Mouse (Mus musculus): ENCODE results near the gene Chd2.

The Chd2 gene

GRCm38 (mm10) chr7:73454113-73454512 is 87.5 kb downstream of the Chd2 start:
- no peak for DNase-seq (ENCODE audit: low read depth in 1 of 2, low spot score in 2 of 2)

DNA sequence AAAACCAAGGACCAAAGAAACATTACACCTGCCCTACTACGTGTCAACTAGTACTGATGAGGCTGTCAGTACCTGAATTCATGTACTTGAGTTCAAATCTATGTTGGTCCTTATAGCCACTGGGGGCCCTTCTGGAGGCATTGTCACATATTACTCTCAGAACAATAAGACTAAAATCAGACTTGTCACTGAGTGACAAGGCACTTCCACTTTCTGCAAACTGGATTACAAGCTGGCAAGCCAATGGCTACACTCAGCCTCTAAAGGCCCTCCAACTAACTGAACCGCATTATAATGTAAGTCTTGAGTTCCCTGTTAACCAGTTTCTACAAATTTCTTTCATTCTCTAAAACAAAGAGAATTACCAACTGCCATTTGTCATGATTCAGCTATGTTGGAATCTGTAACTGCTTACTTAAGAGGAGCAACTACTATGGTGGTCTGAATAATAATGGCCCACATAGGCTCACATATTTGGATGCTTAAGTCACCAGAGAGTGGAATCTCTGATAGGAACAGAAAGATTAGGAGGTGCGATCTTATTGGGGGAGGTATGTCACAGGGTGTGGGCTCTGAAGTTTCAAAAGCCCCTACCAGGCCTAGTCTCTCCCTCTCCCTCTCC is 89.3 kb downstream of the Chd2 start:
- DNase-seq (ENCODE audit: low read depth in 1 of 2, low spot score in 2 of 2) = no peak

- no peak for DNase-seq (ENCODE audit: low read depth in 1 of 2, low spot score in 2 of 2)
Observed at GRCm38 (mm10) chr7:73451594-73451993, 90.0 kb downstream of the Chd2 start.

- DNase-seq (ENCODE audit: low read depth in 1 of 2, low spot score in 2 of 2) = no peak
Observed at GRCm38 (mm10) chr7:73442246-73442645, 99.4 kb downstream of the Chd2 start.

- no peak for DNase-seq (ENCODE audit: low read depth in 1 of 2, low spot score in 2 of 2)
Observed at GRCm38 (mm10) chr7:73441802-73442201, 99.8 kb downstream of the Chd2 start.

DNA sequence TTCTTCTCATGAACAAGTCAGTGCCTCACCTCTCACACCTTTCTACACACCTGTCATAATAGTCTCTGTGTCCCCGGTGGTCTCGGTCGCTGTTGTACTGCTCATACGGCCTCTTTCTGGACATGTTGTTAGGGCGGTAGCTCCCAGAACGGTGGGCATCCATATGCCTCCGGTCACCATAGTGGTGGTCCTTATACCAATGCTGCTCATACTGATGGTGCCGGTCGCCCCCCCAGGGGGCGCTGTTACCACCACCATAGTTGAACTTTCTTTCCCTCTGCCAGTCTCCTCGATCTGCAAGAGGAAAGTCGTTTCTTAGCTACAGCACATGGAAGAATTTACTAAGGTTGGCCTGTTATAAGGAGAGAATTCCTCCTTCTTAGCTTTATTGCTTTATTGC is 105.9 kb downstream of the Chd2 start:
- DNase-seq (ENCODE audit: low read depth in 1 of 2, low spot score in 2 of 2) = no peak

- no peak for DNase-seq (ENCODE audit: low read depth in 1 of 2, low spot score in 2 of 2)
Observed at GRCm38 (mm10) chr7:73434336-73434677, 107.3 kb downstream of the Chd2 start.

GRCm38 (mm10) chr7:73433637-73434335 is 107.8 kb downstream of the Chd2 start:
- no peak for DNase-seq (ENCODE audit: low read depth in 1 of 2, low spot score in 2 of 2)

GRCm38 (mm10) chr7:73428525-73428924 is 113.1 kb downstream of the Chd2 start:
- no peak for DNase-seq (ENCODE audit: low read depth in 1 of 2, low spot score in 2 of 2)

GRCm38 (mm10) chr7:73427794-73428193 is 113.8 kb downstream of the Chd2 start:
- DNase-seq (ENCODE audit: low read depth in 1 of 2, low spot score in 2 of 2) = no peak

DNA sequence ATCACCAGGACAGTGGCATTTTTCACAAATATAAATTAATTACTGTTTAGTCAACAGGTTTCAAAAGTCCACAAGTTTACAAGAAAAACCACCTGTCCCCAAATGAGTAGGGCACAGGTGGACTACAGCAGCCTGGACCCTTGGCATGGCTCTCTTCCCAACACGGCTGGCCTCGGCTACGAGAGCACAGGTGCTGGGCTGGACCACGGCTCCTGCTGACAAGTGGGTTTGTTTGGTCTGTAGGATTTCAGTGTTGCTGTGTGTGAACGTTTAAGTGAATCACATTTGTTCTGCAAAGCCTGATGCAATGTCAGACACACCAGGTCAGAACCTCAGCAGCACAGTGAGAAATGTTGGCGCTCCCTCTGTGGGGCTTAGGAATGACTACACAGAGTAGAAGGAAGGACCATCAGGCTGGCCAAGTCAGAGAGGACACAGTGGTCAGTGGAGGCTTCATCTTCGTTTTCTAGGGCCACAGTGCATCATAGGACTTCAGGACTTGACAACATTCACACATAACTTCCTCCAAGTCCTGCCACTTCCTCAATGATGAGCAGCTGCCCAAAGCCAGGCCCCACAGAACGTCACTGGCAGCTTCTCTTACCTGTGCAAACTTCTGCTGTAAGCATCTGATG is 114.8 kb downstream of the Chd2 start:
- DNase-seq (ENCODE audit: low read depth in 1 of 2, low spot score in 2 of 2) = no peak

- DNase-seq (ENCODE audit: low read depth in 1 of 2, low spot score in 2 of 2) = no peak
Observed at GRCm38 (mm10) chr7:73426235-73426634, 115.4 kb downstream of the Chd2 start.

DNA sequence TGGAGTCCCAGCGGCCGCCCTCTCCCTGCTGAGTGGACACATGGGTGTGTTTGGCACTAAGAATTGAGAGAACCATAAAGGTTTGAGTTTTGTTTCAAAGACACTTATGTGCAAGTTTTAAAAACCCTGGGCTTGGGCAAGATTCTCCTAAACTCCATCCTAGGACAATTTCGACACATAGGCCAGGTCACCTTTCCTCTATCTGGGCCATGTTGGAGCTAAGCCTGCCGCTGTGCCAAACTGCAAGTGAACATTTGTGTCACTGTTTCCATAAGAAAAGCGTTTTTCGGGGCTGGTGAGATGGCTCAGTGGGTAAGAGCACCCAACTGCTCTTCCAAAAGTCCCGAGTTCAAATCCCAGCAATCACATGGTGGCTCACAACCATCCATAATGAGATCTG is 116.2 kb downstream of the Chd2 start:
- no peak for DNase-seq (ENCODE audit: low read depth in 1 of 2, low spot score in 2 of 2)

DNA sequence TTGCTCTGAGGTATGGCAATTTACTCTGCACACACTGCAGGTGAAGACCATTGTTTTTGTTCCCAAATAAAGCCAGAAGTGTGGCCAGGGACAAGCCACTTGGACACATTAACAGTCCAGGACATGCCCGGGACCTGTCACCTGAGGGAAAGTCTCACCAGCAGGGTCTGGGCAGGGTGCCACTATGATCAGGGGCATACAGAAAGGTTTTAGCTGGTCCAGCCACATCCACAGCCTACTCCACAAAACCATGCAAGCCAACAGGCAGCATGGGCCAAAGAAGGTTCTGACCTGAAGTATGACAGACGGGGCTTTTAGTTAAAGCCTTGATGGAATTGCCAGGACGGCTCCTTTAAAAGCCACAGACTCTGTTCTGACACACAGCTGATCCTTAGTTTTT is 116.9 kb downstream of the Chd2 start:
- DNase-seq (ENCODE audit: low read depth in 1 of 2, low spot score in 2 of 2) = no peak

DNA sequence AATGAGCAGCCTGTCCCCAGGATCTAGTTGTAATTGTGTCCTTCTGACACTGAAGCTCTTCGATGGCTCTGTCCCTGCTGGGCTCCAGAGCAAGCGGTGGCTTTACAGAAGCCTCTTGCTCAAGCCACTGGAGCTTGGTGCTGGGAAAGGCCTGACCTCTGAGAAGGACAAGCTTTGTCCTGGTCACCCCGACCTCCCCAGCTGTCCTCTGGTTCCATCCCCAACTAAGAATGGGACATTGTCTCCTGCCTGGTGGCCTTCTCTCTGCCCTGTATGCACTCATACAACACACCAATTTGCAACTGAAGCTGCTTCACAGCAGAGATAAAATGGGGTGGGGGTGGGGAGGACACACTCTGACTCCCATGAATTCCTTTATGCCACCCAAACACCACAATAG is 117.4 kb downstream of the Chd2 start:
- DNase-seq (ENCODE audit: low read depth in 1 of 2, low spot score in 2 of 2) = no peak

- no peak for DNase-seq (ENCODE audit: low read depth in 1 of 2, low spot score in 2 of 2)
Observed at GRCm38 (mm10) chr7:73423236-73423635, 118.4 kb downstream of the Chd2 start.

DNA sequence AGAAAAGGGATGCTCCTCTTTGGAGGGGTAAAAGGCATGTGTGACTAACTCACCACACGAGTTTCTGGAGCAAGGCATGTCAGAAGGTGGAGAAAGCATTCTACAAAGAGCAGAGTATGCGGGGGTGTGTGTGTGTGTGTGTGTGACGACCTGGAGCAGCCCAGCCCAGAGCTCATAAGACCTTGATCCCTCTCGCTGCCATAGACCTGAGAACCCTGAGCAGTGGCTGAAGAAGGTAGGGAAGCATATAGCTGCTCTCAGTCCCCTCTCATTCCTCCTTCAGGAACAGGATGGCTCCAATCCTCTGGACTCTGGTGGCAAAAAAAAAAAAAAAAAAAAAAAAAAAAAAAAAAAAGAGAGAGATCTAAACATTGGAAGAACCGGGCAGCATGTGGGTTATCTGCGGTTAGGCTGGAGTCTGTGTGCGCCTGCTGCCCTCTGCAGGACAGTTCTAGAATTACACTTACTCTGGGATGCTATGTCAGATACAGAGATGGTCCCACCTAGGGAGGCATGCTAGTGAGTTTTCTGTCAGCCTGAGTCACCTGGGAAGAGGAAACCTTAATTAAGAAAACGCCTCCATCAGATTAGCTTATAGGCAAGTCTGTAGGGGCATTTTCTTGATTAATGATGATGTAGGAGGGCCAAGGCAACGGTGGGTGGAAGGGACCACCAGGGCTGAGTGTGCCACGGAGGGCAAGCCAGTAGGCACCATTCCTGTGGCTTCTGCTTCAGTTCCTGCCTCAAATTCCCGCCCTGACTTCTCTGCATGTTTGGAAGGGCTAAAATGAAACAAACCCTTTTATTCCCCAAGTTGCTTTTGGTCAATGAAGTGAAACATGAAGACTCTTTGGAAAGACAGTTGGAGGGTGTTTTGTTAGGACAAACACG is 119.2 kb downstream of the Chd2 start:
- no peak for DNase-seq (ENCODE audit: low read depth in 1 of 2, low spot score in 2 of 2)

- no peak for DNase-seq (ENCODE audit: low read depth in 1 of 2, low spot score in 2 of 2)
Observed at GRCm38 (mm10) chr7:73421278-73422015, 120.2 kb downstream of the Chd2 start.

DNA sequence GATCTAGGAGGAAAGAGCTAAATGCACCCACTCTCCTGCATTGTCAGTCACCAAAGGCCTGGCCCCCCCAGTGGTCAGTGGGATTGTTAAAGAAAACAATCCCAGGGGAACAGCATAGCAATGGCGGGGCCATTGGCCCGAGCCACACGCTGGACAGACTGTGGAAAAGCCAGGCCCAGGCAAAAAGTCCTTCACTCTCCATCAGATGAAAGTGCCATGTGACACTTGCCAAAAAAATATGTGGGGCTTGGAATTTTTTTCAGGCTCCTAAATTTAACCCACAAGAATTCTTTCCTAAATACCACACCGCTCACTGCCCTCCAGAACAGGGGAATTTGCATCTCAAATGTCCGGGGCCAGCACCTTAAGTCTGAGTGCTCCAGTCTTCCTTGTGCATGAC is 120.8 kb downstream of the Chd2 start:
- DNase-seq (ENCODE audit: low read depth in 1 of 2, low spot score in 2 of 2) = no peak

- DNase-seq (ENCODE audit: low read depth in 1 of 2, low spot score in 2 of 2) = no peak
Observed at GRCm38 (mm10) chr7:73419375-73419774, 122.3 kb downstream of the Chd2 start.

GRCm38 (mm10) chr7:73414192-73414591 is 127.4 kb downstream of the Chd2 start:
- DNase-seq (ENCODE audit: low read depth in 1 of 2, low spot score in 2 of 2) = no peak
